Mouse (Mus musculus) liver, postnatal 0 days (tissue): ENCODE measurements around the gene Cnnm2.
A peak's percentile ranks its signal among the peaks of the same experiment; 100 is the strongest.

ENCODE experiments used
- CTCF ChIP-seq: sonication (generic); IDR thresholded peaks from 2 replicates; pipeline ENCODE4 v1.5.1; 2016; ENCODE audit warnings: antibody characterized with exemption, low read depth
- EP300 ChIP-seq: IDR thresholded peaks from 2 replicates; pipeline ENCODE4 v1.6.1; 2016; ENCODE audit warnings: antibody characterized with exemption, low read depth, mild to moderate bottlenecking

DNA sequence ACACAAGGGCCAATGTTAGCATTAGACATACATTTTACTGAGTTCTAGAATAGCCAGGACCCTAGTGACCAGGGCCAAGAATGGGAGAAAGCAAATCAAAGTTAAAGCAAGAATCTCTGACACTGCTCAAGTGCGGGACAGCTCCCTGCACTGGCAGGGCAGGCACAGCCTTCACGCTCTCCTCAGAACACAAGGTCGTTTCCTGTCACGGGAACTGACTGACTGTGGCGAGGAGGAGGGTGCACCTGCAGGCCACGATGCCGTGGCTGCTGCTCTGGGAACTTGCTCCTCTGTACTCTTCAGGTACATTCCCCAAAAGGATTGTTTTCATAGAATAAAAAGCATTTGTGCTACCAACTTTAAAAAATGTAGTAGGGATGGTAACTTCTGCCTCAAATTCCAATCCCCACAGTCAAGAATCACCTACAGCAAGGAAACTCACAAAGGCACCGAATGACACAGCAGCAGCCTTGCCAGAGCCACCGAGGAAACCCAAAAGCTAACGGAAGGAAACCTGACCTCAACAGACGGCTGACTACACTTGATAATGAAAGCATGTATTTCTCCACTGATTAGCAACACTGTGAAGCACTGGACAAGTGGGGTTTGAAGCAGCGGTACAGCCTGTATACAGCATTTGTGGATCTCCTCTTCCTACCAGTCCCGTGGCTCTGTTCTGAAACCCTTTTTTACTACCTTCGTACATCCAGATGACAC lies 126.6 kb downstream of the Cnnm2 start:
- peak; percentile 59 for TF ChIP-seq EP300
- TF ChIP-seq CTCF, result no peak
